Mouse (Mus musculus) forebrain, embryonic 16.5 days (tissue): Measurements from ENCODE around the gene BC049715. TPM values are rescaled to one million over a fixed set of nuclear protein-coding genes. Genes with fewer than 3 reads are reported as not detected.
A peak's percentile ranks its signal among the peaks of the same experiment; 100 is the strongest.
"Not testable (repeated sequence)": the region's sequence is repeated elsewhere in the genome, so short reads cannot be mapped to it uniquely, and the experiment has no call there.

ENCODE experiments used
- ATAC-seq: fragments of 200-750 bp; cut with Nextera tagmentation; 2 replicates; pipeline ENCODE4 v1.8.0; 2017; ENCODE audit warnings: mild to moderate bottlenecking, moderate library complexity
- H3K27ac ChIP-seq: fragments of 300-500 bp; sonication (generic); 2 replicates; pipeline ENCODE4 v1.5.1; 2014; ENCODE audit warnings: low read length, control low read depth
- H3K27me3 ChIP-seq: fragments of 300-500 bp; sonication (generic); replicated peaks from 2 replicates; pipeline ENCODE4 v1.6.1; 2014; ENCODE audit warnings: low read length; ENCODE audit not compliant: control insufficient read depth, insufficient read depth
- H3K36me3 ChIP-seq: fragments of 300-500 bp; sonication (generic); 2 replicates; pipeline ENCODE4 v1.6.1; 2014; ENCODE audit not compliant: control insufficient read depth, insufficient read depth
- H3K4me1 ChIP-seq: fragments of 300-500 bp; sonication (generic); replicated peaks from 2 replicates; pipeline ENCODE4 v1.6.1; 2014; ENCODE audit warnings: low read length; ENCODE audit not compliant: control insufficient read depth, insufficient read depth
- H3K4me2 ChIP-seq: fragments of 300-500 bp; sonication (generic); 2 replicates; pipeline ENCODE4 v1.6.1; 2014; ENCODE audit warnings: mild to moderate bottlenecking, low read length, control low read depth
- H3K4me3 ChIP-seq: fragments of 300-500 bp; sonication (generic); replicated peaks from 2 replicates; pipeline ENCODE4 v1.5.1; 2014; ENCODE audit warnings: mild to moderate bottlenecking, low read length, control low read depth
- H3K9ac ChIP-seq: fragments of 300-500 bp; sonication (generic); replicated peaks from 2 replicates; pipeline ENCODE4 v1.6.1; 2014; ENCODE audit warnings: low read depth, low read length, control low read depth
- H3K9me3 ChIP-seq: fragments of 300-500 bp; sonication (generic); 2 replicates; pipeline ENCODE4 v1.6.1; 2016; ENCODE audit warnings: low read length; ENCODE audit not compliant: control insufficient read depth
- WGBS: fragments of 180-500 bp; shearing (Covaris S2); extraction: QIAGEN DNeasy Blood & Tissue Kit; methylation state at CpG from one replicate; pipeline ENCODE4 v1.1.7; 2014; 5-methylcytosine and 5-hydroxymethylcytosine counted together
- polyA plus RNA-seq: library from polyadenylated mRNA; unstranded; fragments of >200 nt; fragmentation: Nextera tagmentation; extraction: Ambion mirVana; gene quantifications from 2 replicates; pipeline ENCODE4 v1.2.1, GENCODE M21; 2015

BC049715 gene
- polyA plus RNA-seq, 1 experiment from 2014 or later = 1.4 TPM

- Histone ChIP-seq H3K9me3 (no peaks in the 10 kb centered on the region), H3K4me2 (no peak overlapping the region), H3K4me3 (no peak overlapping the region), H3K27me3 (no peaks in the 10 kb centered on the region), H3K36me3 (no peaks in the 10 kb centered on the region), H3K9ac (no peak overlapping the region), H3K27ac (no peak overlapping the region), H3K4me1 (no peaks in the 10 kb centered on the region)
- WGBS = 87% methylated on average over 4 of the region's 4 CpGs
- ATAC-seq = no peak
These were observed 38.7 kb downstream of the BC049715 start for GRCm38 (mm10) chr6:136866150-136866549.

DNA sequence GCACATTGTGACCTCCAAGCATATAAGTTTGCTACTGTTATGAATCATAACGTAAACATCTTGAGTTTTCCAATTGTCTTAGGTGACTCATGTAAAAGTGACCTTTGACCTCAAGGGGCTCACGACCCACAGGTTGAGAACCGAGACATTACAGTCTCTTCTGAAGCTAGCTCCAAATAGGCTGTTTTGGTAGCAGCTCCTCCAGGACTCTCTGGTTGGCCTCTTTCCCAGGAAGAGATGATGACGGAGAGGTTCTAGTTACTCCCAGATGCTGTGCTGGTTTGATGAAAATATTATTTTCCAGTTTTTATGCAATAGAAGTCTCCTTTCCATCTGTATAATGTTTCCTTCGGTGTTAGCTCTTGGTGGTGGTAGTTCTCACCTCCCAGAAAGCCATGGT, 41.5 kb downstream of the BC049715 start:
- Histone ChIP-seq H3K9me3 (no peaks in the 10 kb centered on the region), H3K4me3 (no peak overlapping the region), H3K4me1 (no peaks in the 10 kb centered on the region), H3K27me3 (no peaks in the 10 kb centered on the region), H3K27ac (no peak overlapping the region), H3K4me2 (no peak overlapping the region), H3K36me3 (no peaks in the 10 kb centered on the region), H3K9ac (no peak overlapping the region)
- no peak for ATAC-seq
- 87% methylated on average over 5 of the region's 5 CpGs for WGBS

GRCm38 (mm10) chr6:136874599-136874998, 47.2 kb downstream of the BC049715 start:
- no peaks in the 10 kb centered on the region for H3K36me3 ChIP-seq
- no peak overlapping the region for H3K4me3 ChIP-seq
- no peaks in the 10 kb centered on the region for H3K27me3 ChIP-seq
- H3K9me3 ChIP-seq = no peaks in the 10 kb centered on the region
- H3K4me2 ChIP-seq = peak overlapping the region; percentile 25
- H3K27ac ChIP-seq = no peak overlapping the region
- H3K9ac ChIP-seq = no peak overlapping the region
- WGBS = 12% methylated on average over 8 of the region's 8 CpGs
- peak; percentile 45; the same call in 1 of the 2 replicates for ATAC-seq
- H3K4me1 ChIP-seq = peaks cover 11% of the 10 kb centered on the region

DNA sequence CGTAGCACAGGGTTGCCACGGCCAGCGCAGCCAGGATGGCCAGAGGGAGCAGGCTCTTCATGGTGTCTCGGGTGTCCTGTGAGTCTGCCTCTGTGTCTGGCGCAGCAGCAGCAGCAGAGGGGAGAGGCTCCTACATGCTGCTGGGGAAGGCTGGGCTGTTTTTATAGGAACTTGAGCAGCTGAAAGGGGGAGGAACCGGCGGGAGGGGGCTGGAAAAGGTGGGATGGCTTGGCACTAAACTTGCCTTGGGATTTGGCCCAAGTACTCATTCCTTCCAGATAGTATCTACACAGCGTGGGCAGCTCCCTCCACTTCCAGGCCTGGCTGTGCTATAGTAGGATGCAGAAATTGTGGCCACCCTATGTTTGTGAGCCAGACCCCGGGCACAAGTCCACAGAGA, 48.2 kb downstream of the BC049715 start, which contains the start of gene Mgp:
Gene Mgp, minus strand, starts transcription at position 154 of the 400 bp plus-strand sequence.
- H3K9ac ChIP-seq = no peak within 1 kb of the TSS; the same call in 1 of the 2 replicates
- peak within 1 kb of the TSS; percentile 25 for H3K4me2 ChIP-seq
- no peak for ATAC-seq
- H3K27ac ChIP-seq = no peak within 1 kb of the TSS
- H3K9me3 ChIP-seq = no peaks in the 10 kb centered on the region
- 60% methylated on average over 9 of the region's 9 CpGs for WGBS
- no peaks in the 10 kb centered on the region for H3K36me3 ChIP-seq
- H3K4me1 ChIP-seq = peaks cover 11% of the 10 kb centered on the region
- H3K4me3 ChIP-seq = no peak within 1 kb of the TSS
- H3K27me3 ChIP-seq = no peaks in the 10 kb centered on the region

- no peak for ATAC-seq
- Histone ChIP-seq H3K27ac (no peak overlapping the region), H3K9me3 (no peaks in the 10 kb centered on the region), H3K4me2 (no peak overlapping the region), H3K36me3 (no peaks in the 10 kb centered on the region), H3K27me3 (no peaks in the 10 kb centered on the region), H3K4me1 (no peaks in the 10 kb centered on the region), H3K4me3 (no peak overlapping the region), H3K9ac (no peak overlapping the region)
- 87% methylated on average over 8 of the region's 8 CpGs for WGBS
These were observed 54.3 kb downstream of the BC049715 start for GRCm38 (mm10) chr6:136881678-136882077.

- H3K9me3 ChIP-seq = no peaks in the 10 kb centered on the region
- H3K9ac ChIP-seq = no peak overlapping the region
- no peak overlapping the region for H3K27ac ChIP-seq
- H3K4me3 ChIP-seq = no peak overlapping the region
- no peaks in the 10 kb centered on the region for H3K27me3 ChIP-seq
- no peaks in the 10 kb centered on the region for H3K4me1 ChIP-seq
- H3K4me2 ChIP-seq = no peak overlapping the region
- ATAC-seq = no peak
- H3K36me3 ChIP-seq = no peaks in the 10 kb centered on the region
- 86% methylated on average over 3 of the region's 3 CpGs for WGBS
These were observed 56.0 kb downstream of the BC049715 start for GRCm38 (mm10) chr6:136883431-136883915.

DNA sequence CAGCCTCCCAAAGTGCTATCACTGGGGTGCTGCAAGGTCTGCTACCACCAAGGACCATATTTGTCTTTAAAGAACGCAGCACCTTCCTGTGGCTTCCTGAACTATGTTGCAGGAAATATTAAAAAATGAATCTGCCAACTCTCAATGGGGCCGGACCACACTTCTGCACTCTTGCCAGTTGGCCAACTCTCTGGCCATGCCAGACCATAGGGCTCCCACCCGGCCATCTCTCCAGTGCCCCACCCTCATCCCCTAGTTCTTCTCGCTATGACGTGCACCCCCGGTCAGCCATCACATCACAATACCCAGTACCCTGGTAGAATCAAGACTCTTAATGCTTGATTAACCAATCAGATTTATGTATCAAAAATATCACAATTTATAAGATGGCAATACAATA, 56.5 kb downstream of the BC049715 start:
- Histone ChIP-seq H3K27me3 (no peaks in the 10 kb centered on the region), H3K4me2 (no peak overlapping the region), H3K4me1 (no peaks in the 10 kb centered on the region), H3K4me3 (no peak overlapping the region), H3K36me3 (no peaks in the 10 kb centered on the region), H3K9ac (no peak overlapping the region), H3K27ac (no peak overlapping the region), H3K9me3 (no peaks in the 10 kb centered on the region)
- ATAC-seq = no peak
- WGBS = 95% methylated on average over 6 of the region's 6 CpGs

DNA sequence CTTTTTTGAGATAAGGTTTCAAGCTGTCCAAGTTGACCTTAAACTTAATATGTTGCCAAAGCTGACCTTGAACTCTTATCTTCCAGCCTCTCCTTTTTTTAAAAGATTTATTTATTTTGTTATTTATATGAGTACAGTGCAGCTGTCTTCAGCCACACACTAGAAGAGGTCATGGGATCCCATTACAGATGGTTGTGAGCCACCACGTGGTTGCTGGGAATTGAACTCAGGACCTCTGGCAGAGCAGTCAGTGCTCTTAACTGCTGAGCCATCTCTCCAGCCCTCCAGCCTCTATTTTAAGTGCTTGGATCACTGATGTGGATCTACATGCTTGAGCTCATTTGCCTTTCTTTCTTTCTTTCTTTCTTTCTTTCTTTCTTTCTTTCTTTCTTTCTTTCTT, 57.3 kb downstream of the BC049715 start:
- H3K4me2 ChIP-seq, H3K9me3 ChIP-seq, H3K27me3 ChIP-seq, H3K9ac ChIP-seq, H3K4me1 ChIP-seq, H3K4me3 ChIP-seq, H3K36me3 ChIP-seq, ATAC-seq, H3K27ac ChIP-seq: not testable (repeated sequence)
- whole genome bisulfite sequencing = 55% methylated on average over 1 of the region's 1 CpGs

- H3K9me3 ChIP-seq = no peaks in the 10 kb centered on the region
- ATAC-seq = no peak
- no peak overlapping the region for H3K9ac ChIP-seq
- H3K4me1 ChIP-seq = no peaks in the 10 kb centered on the region
- no peak overlapping the region for H3K27ac ChIP-seq
- H3K27me3 ChIP-seq = no peaks in the 10 kb centered on the region
- 80% methylated on average over 9 of the region's 9 CpGs for WGBS
- H3K36me3 ChIP-seq = no peaks in the 10 kb centered on the region
- H3K4me3 ChIP-seq = no peak overlapping the region
- no peak overlapping the region for H3K4me2 ChIP-seq
These were observed 60.4 kb downstream of the BC049715 start for GRCm38 (mm10) chr6:136887854-136888253.

GRCm38 (mm10) chr6:136889067-136889466, 61.6 kb downstream of the BC049715 start:
- no peaks in the 10 kb centered on the region for H3K27me3 ChIP-seq
- H3K4me1 ChIP-seq = no peaks in the 10 kb centered on the region
- no peaks in the 10 kb centered on the region for H3K9me3 ChIP-seq
- no peak for ATAC-seq
- no peak overlapping the region for H3K4me2 ChIP-seq
- no peak overlapping the region for H3K4me3 ChIP-seq
- 84% methylated on average over 6 of the region's 6 CpGs for WGBS
- H3K36me3 ChIP-seq = no peaks in the 10 kb centered on the region
- H3K27ac ChIP-seq = no peak overlapping the region
- no peak overlapping the region for H3K9ac ChIP-seq
